Mouse (Mus musculus) heart, embryonic 14.5 days (tissue): ENCODE data around the gene Abt1. TPM values are rescaled to one million over a fixed set of nuclear protein-coding genes. Genes with fewer than 3 reads are reported as not detected.
"Not testable (repeated sequence)": the region's sequence is repeated elsewhere in the genome, so short reads cannot be mapped to it uniquely, and the experiment has no call there.

Experiments
- ATAC-seq: fragments of 200-750 bp; cut with Nextera tagmentation; 2 replicates; pipeline ENCODE4 v1.8.0; 2017; ENCODE audit warnings: low read depth, moderate TSS enrichment; ENCODE audit not compliant: insufficient number of reproducible peaks, insufficient read depth, low FRiP score
- H3K27ac ChIP-seq, 2 experiments: fragments of 200-500 bp in 1 of 2; fragments of 300-500 bp in 1 of 2; sonication (generic) in 1 of 2; replicated peaks in 1 of 2; 2 replicates each; pipeline ENCODE4 v1.5.1; 2012 to 2014; ENCODE audit warnings: low read depth in 2 of 2, low read length in 2 of 2, control low read depth in 1 of 2, mild to moderate bottlenecking in 1 of 2, mixed read lengths in 1 of 2; ENCODE audit not compliant: control insufficient read depth in 1 of 2, insufficient read depth in 1 of 2
- H3K27me3 ChIP-seq: fragments of 300-500 bp; sonication (generic); 2 replicates; pipeline ENCODE4 v1.6.1; 2014; ENCODE audit warnings: mild to moderate bottlenecking, low read length, control low read depth; ENCODE audit not compliant: control insufficient read depth, insufficient read depth
- H3K36me3 ChIP-seq: fragments of 300-500 bp; sonication (generic); 2 replicates; pipeline ENCODE4 v1.6.1; 2014; ENCODE audit warnings: mild to moderate bottlenecking, control low read depth, low read length, mixed read lengths; ENCODE audit not compliant: control insufficient read depth, insufficient read depth
- H3K4me1 ChIP-seq, 2 experiments: fragments of 200-500 bp in 1 of 2; fragments of 300-500 bp in 1 of 2; sonication (generic) in 1 of 2; 2 replicates each; pipeline ENCODE4 v1.6.1; 2012 to 2014; ENCODE audit warnings: low read length in 2 of 2, control low read depth in 1 of 2, mixed read lengths in 1 of 2; ENCODE audit not compliant: control insufficient read depth in 2 of 2, insufficient read depth in 2 of 2
- H3K4me2 ChIP-seq: fragments of 300-500 bp; sonication (generic); 2 replicates; pipeline ENCODE4 v1.6.1; 2014; ENCODE audit warnings: mild to moderate bottlenecking, low read length
- H3K4me3 ChIP-seq, 2 experiments: fragments of 200-500 bp in 1 of 2; fragments of 300-500 bp in 1 of 2; sonication (generic) in 1 of 2; 2 replicates each; pipeline ENCODE4 v1.5.1; 2012 to 2014; ENCODE audit warnings: low read length in 2 of 2, mild to moderate bottlenecking in 2 of 2, control low read depth in 1 of 2, low read depth in 1 of 2, moderate library complexity in 1 of 2; ENCODE audit not compliant: control insufficient read depth in 1 of 2, insufficient read depth in 1 of 2
- H3K9ac ChIP-seq: fragments of 300-500 bp; sonication (generic); 2 replicates; pipeline ENCODE4 v1.6.1; 2014; ENCODE audit warnings: mild to moderate bottlenecking, low read length
- H3K9me3 ChIP-seq: fragments of 300-500 bp; sonication (generic); 2 replicates; pipeline ENCODE4 v1.6.1; 2016; ENCODE audit warnings: low read length, control low read depth; ENCODE audit not compliant: control insufficient read depth
- WGBS: fragments of 180-500 bp; shearing (Covaris S2); extraction: QIAGEN DNeasy Blood & Tissue Kit; methylation state at CpG from one replicate; pipeline ENCODE4 v1.1.7; 2014; 5-methylcytosine and 5-hydroxymethylcytosine counted together
- polyA plus RNA-seq: library from polyadenylated mRNA; unstranded; fragments of >200 nt; fragmentation: Nextera tagmentation; extraction: Ambion mirVana; gene quantifications from 2 replicates; pipeline ENCODE4 v1.2.1, GENCODE M21; 2014

Gene Abt1
- polyA plus RNA-seq, 1 experiment from 2014 or later: 9.1 TPM

DNA sequence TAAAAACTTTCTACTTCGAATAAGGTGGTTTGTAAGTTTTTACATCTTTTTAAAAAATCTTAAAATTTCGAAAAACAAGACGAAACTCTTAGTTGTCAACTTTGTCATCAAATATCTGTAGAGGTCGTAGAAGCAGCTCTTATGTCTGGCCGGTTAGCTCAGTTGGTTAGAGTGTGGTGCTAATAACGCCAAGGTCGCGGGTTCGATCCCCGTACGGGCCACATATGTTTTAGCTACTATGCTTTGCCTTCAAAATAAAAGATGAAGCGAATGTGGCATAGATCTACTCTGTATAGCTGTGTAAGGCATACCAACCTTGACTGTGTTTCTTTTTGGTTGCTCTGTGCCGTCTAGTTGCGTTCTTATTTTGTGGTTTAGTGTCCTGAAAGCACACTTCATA is 26.8 kb downstream of the Abt1 start:
- not testable (repeated sequence) for H3K4me1 ChIP-seq, H3K36me3 ChIP-seq, H3K9me3 ChIP-seq, H3K27ac ChIP-seq, H3K9ac ChIP-seq, ATAC-seq
- 12% methylated on average over 14 of the region's 14 CpGs for WGBS
- peak overlapping the region in 1 of 2 experiments; percentile 54; a peak in 2 of 4 replicates for H3K4me3 ChIP-seq
- H3K4me2 ChIP-seq: peak overlapping the region; percentile 94
- H3K27me3 ChIP-seq: peaks cover 25% of the 10 kb centered on the region

- no peaks in the 10 kb centered on the region for H3K36me3 ChIP-seq
- peak overlapping the region; percentile 54 for H3K4me3 ChIP-seq
- H3K4me1 ChIP-seq: peaks cover 0 to 3% of the 10 kb centered on the region in 2 experiments; a peak in 1 of 4 replicates
- ATAC-seq: no peak
- H3K9me3 ChIP-seq: no peaks in the 10 kb centered on the region
- no peak overlapping the region for H3K27ac ChIP-seq
- H3K4me2 ChIP-seq: peak overlapping the region; percentile 94
- WGBS: under 1% methylated on average over 31 of the region's 31 CpGs
- H3K27me3 ChIP-seq: peaks cover 25% of the 10 kb centered on the region
- H3K9ac ChIP-seq: peak overlapping the region; percentile 58
Measured at GRCm38 (mm10) chr13:23396246-23396703, 27.4 kb downstream of the Abt1 start.

DNA sequence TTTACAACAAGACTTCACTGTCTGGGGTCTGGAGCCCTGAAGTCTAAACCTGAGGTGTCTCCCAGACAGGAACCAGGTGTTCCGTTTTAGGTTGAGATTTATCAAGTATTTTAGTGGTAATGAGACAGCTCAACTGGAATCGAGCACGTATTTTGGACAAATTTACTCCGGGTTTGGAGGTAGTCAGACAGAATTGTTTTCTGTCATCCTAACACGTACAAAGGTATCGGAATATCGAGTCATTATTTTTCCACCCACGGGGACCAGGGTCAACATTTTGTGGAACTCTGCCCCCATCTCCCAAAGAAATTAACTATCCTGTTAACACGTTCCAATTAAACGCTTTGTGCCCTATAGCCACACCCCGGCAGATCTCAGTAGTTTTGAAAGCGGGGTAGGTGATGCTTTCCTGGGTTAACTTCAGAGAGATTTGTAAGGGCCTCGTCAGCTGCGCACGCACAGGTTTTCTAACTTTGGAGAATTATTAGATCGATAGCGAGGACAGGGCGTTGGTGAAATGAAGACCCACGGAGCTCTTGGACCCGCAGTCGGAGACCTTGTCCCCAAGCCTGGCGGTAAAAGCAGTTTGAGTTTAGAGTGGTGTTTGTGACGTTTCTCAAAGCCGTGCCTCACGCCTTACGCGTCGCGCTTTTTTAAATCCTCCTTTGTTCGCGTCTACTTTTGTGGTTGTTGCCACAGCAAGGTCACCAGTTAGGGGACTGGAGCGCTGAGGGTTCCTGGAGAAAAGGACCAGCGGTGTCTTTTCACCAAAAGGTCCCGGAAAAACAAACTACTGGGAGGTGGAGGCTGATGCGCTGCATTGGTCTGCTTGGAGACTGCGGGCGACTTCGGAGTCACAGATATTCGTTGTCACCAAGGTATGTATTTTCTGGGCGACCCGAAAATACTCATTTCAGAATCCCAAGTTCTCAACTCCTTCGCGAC is 28.1 kb downstream of the Abt1 start:
- Histone ChIP-seq H3K4me2 (peak overlapping the region; percentile 94), H3K27ac (no peak overlapping the region), H3K27me3 (peaks cover 25% of the 10 kb centered on the region), H3K4me3 (peak overlapping the region; percentile 54), H3K9me3 (no peaks in the 10 kb centered on the region), H3K36me3 (no peaks in the 10 kb centered on the region), H3K4me1 (peaks cover 0 to 3% of the 10 kb centered on the region in 2 experiments; a peak in 1 of 4 replicates), H3K9ac (peak overlapping the region; percentile 58)
- ATAC-seq: no peak
- 3% methylated on average over 43 of the region's 43 CpGs for WGBS

- ATAC-seq: no peak
- Histone ChIP-seq H3K9ac (no peak overlapping the region), H3K4me1 (no peaks in the 10 kb centered on the region), H3K27ac (no peak overlapping the region), H3K27me3 (no peaks in the 10 kb centered on the region), H3K4me2 (no peak overlapping the region), H3K9me3 (no peaks in the 10 kb centered on the region), H3K36me3 (no peaks in the 10 kb centered on the region), H3K4me3 (no peak overlapping the region)
- 80% methylated on average over 1 of the region's 1 CpGs for WGBS
Measured at GRCm38 (mm10) chr13:23387548-23387947, 36.1 kb downstream of the Abt1 start.

- no peak for ATAC-seq
- H3K4me1 ChIP-seq: no peaks in the 10 kb centered on the region
- 54% methylated on average over 1 of the region's 1 CpGs for WGBS
- H3K4me2 ChIP-seq: no peak overlapping the region
- H3K4me3 ChIP-seq: no peak overlapping the region
- no peak overlapping the region for H3K27ac ChIP-seq
- no peaks in the 10 kb centered on the region for H3K27me3 ChIP-seq
- H3K36me3 ChIP-seq: no peaks in the 10 kb centered on the region
- no peak overlapping the region for H3K9ac ChIP-seq
- H3K9me3 ChIP-seq: no peaks in the 10 kb centered on the region
Measured at GRCm38 (mm10) chr13:23383127-23383526, 40.5 kb downstream of the Abt1 start.

DNA sequence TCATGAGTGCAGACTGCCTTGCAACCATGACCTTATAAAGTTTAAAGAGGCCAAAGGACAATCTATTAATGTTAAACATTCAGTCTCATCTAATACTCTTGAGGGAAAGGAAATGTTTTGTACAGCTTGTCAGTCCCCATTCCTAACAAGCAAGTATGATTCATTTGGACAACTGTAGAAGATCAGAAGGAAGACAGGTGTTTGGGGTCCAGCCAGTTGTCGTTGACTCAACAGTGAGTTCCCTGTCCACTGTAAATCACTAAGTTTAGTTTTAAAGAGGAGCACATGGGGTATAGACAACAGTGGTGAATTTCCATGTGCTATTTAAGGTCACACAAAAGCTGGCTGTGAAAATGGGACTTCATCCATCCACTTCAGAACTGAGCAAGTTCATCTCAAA is 51.2 kb downstream of the Abt1 start:
- no peak overlapping the region for H3K4me3 ChIP-seq
- no peak overlapping the region for H3K4me2 ChIP-seq

DNA sequence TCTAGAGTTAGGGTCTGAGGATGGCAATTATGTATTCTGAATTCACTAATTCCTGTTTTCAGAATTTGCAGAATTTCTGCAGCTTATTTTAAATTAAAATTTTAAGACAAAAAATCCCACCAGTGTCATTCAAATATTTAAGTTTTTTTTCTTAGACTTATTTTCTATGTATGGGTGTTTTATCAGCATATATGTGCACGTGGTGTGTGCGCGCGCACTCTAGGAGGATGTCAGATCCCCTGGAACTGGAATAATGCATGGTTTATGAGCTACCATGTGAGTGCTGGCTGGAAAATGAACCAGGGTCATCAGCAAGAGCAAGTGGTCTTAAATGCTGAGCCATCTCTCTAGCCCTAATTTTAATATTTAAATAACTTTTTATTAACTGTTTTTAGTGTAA is 53.6 kb downstream of the Abt1 start:
- H3K27me3 ChIP-seq: no peaks in the 10 kb centered on the region
- H3K4me1 ChIP-seq: peaks cover 2 to 18% of the 10 kb centered on the region in 2 experiments; a peak in 3 of 4 replicates
- H3K27ac ChIP-seq: no peak overlapping the region
- H3K4me3 ChIP-seq: no peak overlapping the region
- ATAC-seq: no peak
- peak overlapping the region; percentile 88; the same call in 1 of the 2 replicates for H3K9ac ChIP-seq
- H3K9me3 ChIP-seq: no peaks in the 10 kb centered on the region
- H3K4me2 ChIP-seq: peak overlapping the region; percentile 75
- 92% methylated on average over 4 of the region's 4 CpGs for WGBS
- peaks cover 22% of the 10 kb centered on the region for H3K36me3 ChIP-seq

More for the DNA sequence above, 51.2 kb downstream of the Abt1 start:
- no peak overlapping the region for H3K9ac ChIP-seq
- H3K36me3 ChIP-seq: peaks cover 4% of the 10 kb centered on the region
- no peaks in the 10 kb centered on the region for H3K9me3 ChIP-seq
- H3K27me3 ChIP-seq: no peaks in the 10 kb centered on the region
- H3K27ac ChIP-seq: no peak overlapping the region
- 73% methylated on average over 1 of the region's 1 CpGs for WGBS
- ATAC-seq: no peak
- H3K4me1 ChIP-seq: peaks cover 0 to 8% of the 10 kb centered on the region in 2 experiments; a peak in 2 of 4 replicates
